8 mouse cellular contexts compared by ENCODE assay signal in genomic region chr14:103717516-103717915, GRCm38 (mm10).
DNase-seq lines count a peak whose midpoint lies in the region; ATAC-seq and TF ChIP-seq lines count a peak whose summit lies in the region.
"Had no signal": no experiment of that assay in that cellular context is flagged by ENCODE, and none has a peak within 500 bp of the region (broad histone marks: within the 10 kb centered on the region; RNA-seq: fewer than 3 reads in every experiment).

No protein-coding gene starts in this region.

- peak; percentile 80 for TF ChIP-seq CTCF in intestine, postnatal 0 days (IDR thresholded peaks at IDR 0.05; ENCODE audit: low read depth)
- TF ChIP-seq CTCF in lung, embryonic 14.5 days (IDR thresholded peaks at IDR 0.05; ENCODE audit: low read depth) = peak; percentile 74

- no peak overlapping the region for H3K4me3 ChIP-seq in intestine, postnatal 0 days (ENCODE audit: low read depth, low read length)
- H3K4me3 ChIP-seq in intestine, embryonic 16.5 days (ENCODE audit: low read length) = no peak overlapping the region
- H3K4me3 ChIP-seq in lung, embryonic 14.5 days (ENCODE audit: low read depth, low read length) = no peak overlapping the region
- H3K4me3 ChIP-seq: forebrain, embryonic 15.5 days had no signal

- H3K4me2 ChIP-seq in intestine, postnatal 0 days (replicated peaks; ENCODE audit: low read depth) = no peak overlapping the region
- no peak overlapping the region for H3K4me2 ChIP-seq in intestine, embryonic 16.5 days (ENCODE audit: low read depth, low read length)
- no peak overlapping the region for H3K4me2 ChIP-seq in lung, embryonic 14.5 days
- H3K4me2 ChIP-seq: forebrain, embryonic 15.5 days had no signal

- H3K9me3 ChIP-seq in intestine, postnatal 0 days (ENCODE audit: control insufficient read depth) = 0 out of 2 replicates have a peak, but pooled peaks cover 2% of the 10 kb centered on the region
- H3K9me3 ChIP-seq in intestine, embryonic 16.5 days (ENCODE audit: control insufficient read depth, low read length) = no peaks in the 10 kb centered on the region
- H3K9me3 ChIP-seq in lung, embryonic 14.5 days (ENCODE audit: low read depth, low read length) = no peaks in the 10 kb centered on the region
- H3K9me3 ChIP-seq: forebrain, embryonic 15.5 days had no signal

- H3K27ac ChIP-seq in intestine, postnatal 0 days (ENCODE audit: low read depth, low read length) = no peak overlapping the region
- H3K27ac ChIP-seq in intestine, embryonic 16.5 days (ENCODE audit: low read length) = no peak overlapping the region
- no peak overlapping the region for H3K27ac ChIP-seq in lung, embryonic 14.5 days (ENCODE audit: low read depth)
- H3K27ac ChIP-seq: forebrain, embryonic 15.5 days had no signal

- DNase-seq in 416B (ENCODE audit: low read depth) = peak; percentile 65
- DNase-seq in CD4-positive, CD25-positive, alpha-beta regulatory T cell, adult 2 months (ENCODE audit: low read depth, low spot score) = peak; percentile 44
- DNase-seq in lung, embryonic 14.5 days = peak; percentile 59
- DNase-seq in testis, postnatal 10 days (ENCODE audit: low spot score) = no peak

- no peak for ATAC-seq in intestine, postnatal 0 days
- no peak for ATAC-seq in intestine, embryonic 16.5 days
- no peak for ATAC-seq in lung, embryonic 14.5 days (ENCODE audit: insufficient read depth)
- no peak for ATAC-seq in inflammation-experienced regulatory T-cells, adult 6 months
- ATAC-seq: forebrain, embryonic 15.5 days had no signal

- H3K9ac ChIP-seq in intestine, postnatal 0 days (ENCODE audit: low read depth, low read length) = no peak overlapping the region
- H3K9ac ChIP-seq in intestine, embryonic 16.5 days (ENCODE audit: low read depth, low read length) = no peak overlapping the region
- no peak overlapping the region for H3K9ac ChIP-seq in lung, embryonic 14.5 days
- H3K9ac ChIP-seq: forebrain, embryonic 15.5 days had no signal

- no peaks in the 10 kb centered on the region for H3K4me1 ChIP-seq in intestine, postnatal 0 days (replicated peaks; ENCODE audit: control insufficient read depth, insufficient read depth, low read length)
- no peaks in the 10 kb centered on the region for H3K4me1 ChIP-seq in intestine, embryonic 16.5 days (ENCODE audit: control insufficient read depth, insufficient read depth, low read length)
- no peaks in the 10 kb centered on the region for H3K4me1 ChIP-seq in lung, embryonic 14.5 days (ENCODE audit: insufficient read depth)

- no peaks in the 10 kb centered on the region for H3K36me3 ChIP-seq in intestine, postnatal 0 days (ENCODE audit: control insufficient read depth, insufficient read depth)
- no peaks in the 10 kb centered on the region for H3K36me3 ChIP-seq in intestine, embryonic 16.5 days (ENCODE audit: control insufficient read depth, insufficient read depth, low read length)
- no peaks in the 10 kb centered on the region for H3K36me3 ChIP-seq in lung, embryonic 14.5 days (ENCODE audit: insufficient read depth)
- H3K36me3 ChIP-seq: forebrain, embryonic 15.5 days had no signal

- 40% methylated on average over 5 of the region's 5 CpGs for WGBS in intestine, postnatal 0 days
- WGBS in intestine, embryonic 16.5 days = 39% methylated on average over 5 of the region's 5 CpGs
- WGBS in lung, embryonic 14.5 days = 33% methylated on average over 5 of the region's 5 CpGs

- H3K27me3 ChIP-seq in intestine, postnatal 0 days (replicated peaks; ENCODE audit: control insufficient read depth, insufficient read depth, low read length) = no peaks in the 10 kb centered on the region
- H3K27me3 ChIP-seq in intestine, embryonic 16.5 days (replicated peaks; ENCODE audit: control insufficient read depth, insufficient read depth, low read length) = no peaks in the 10 kb centered on the region; the same call in 1 of the 2 replicates
- H3K27me3 ChIP-seq in lung, embryonic 14.5 days (ENCODE audit: insufficient read depth, low read length) = no peaks in the 10 kb centered on the region
- H3K27me3 ChIP-seq: forebrain, embryonic 15.5 days had no signal
